Mouse (Mus musculus) Muller cell, postnatal 12 days (primary cell): ENCODE data around the gene Tfb2m.

Experiments used
- DNase-seq: peaks from one replicate; pipeline ENCODE4 v3.0.0-alpha.2; 2015; ENCODE audit errors: inconsistent ontology term

Gene Tfb2m

DNA sequence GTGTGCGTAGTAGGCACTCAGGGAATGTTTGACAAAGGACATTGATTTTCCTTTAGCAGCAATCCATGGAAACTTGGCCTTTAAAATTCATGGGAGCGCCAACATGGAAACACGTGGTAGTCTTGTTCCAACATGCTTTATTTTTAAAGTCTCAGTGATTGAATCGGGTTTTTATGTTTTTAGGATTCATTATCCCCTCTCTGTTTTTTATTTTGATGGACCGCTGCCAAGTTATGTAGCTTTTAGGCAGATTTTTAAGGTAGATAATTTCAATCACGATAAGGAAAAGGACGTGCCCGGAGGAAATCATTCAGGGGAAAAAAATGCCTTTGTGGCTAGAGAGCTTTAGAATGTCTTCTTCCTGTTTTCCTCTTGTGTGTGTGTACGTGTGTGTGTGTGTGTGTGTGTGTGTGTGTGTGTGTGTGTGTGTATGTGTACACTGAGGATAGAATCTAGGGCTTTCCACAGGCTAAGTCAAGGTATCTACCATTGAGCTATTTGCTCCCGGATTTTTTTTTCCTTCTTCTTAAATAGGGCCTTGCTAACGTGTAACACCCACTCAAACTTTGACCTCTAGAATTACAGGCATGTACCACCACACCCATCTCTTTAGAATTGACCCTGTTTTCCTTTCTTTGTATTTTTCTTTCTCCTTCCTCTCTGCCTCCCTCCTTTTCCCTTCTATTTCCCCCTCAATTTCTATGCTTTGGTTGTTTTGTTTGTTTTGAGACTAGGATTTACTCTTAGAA is 13.6 kb upstream of the Tfb2m start:
- no peak for DNase-seq

DNA sequence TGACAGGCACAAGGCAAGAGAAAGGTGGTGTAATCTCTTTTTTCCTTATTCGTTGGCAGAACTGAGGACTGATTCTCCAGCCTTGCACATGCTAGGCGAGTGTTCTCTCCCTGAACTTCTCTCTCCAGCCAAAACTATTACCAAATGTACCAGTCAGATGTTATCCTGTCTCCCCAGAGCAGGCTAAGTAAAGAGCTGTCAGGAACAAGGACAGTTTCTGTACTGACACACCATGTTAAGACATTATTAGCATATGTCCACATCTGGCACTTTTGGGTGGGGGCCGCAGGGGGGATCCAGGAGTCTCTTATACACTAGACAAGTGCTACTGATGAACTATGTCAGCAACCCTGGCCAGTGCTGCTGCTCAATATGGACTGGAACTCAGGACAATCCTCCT is 10.9 kb upstream of the Tfb2m start:
- DNase-seq: no peak

DNA sequence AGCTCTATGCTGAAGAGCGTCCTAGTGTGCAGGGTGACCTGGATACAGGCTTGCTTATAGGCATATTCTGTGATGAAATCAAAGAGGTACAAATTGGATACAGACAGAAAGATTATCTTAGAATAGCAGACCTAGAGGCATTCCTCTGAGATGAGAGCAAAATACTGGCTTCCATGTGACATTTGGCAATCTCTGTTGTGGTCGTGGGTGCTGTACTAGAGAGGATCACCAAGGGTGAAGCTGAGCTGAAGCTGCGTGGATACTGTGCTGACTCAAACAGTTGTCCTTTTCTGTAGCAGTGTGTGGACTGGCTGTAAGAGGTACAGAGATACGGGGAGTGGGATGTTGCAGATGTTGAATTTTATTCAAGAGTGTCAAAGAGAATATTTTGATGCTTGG is 7.9 kb upstream of the Tfb2m start:
- DNase-seq: peak; percentile 15

GRCm38 (mm10) chr1:179553197-179553948 is 7.3 kb upstream of the Tfb2m start:
- peak; percentile 10 for DNase-seq

DNA sequence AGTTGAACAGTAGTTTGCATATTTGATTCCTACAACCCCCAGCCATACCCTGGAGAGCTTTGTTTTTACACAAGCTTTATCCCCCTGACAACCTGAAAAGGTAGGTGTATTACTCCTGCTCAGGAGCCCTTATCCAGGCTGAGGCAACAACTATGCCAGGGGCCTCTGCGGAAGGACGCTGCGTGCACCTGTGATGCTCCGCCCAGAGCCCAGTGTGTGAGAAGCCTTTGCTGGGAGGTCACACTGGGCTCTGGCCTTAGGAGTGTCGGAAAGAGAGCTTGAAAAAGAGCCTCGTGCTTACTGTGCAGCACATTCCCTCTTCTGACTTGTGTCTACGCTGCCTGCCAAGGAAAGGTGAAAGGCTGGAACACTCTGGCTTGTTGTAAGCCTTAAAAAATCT is 6.7 kb upstream of the Tfb2m start:
- DNase-seq: no peak

- DNase-seq: no peak
Observed at GRCm38 (mm10) chr1:179551921-179552320, 5.9 kb upstream of the Tfb2m start.

GRCm38 (mm10) chr1:179551336-179551735 is 5.3 kb upstream of the Tfb2m start:
- no peak for DNase-seq

DNA sequence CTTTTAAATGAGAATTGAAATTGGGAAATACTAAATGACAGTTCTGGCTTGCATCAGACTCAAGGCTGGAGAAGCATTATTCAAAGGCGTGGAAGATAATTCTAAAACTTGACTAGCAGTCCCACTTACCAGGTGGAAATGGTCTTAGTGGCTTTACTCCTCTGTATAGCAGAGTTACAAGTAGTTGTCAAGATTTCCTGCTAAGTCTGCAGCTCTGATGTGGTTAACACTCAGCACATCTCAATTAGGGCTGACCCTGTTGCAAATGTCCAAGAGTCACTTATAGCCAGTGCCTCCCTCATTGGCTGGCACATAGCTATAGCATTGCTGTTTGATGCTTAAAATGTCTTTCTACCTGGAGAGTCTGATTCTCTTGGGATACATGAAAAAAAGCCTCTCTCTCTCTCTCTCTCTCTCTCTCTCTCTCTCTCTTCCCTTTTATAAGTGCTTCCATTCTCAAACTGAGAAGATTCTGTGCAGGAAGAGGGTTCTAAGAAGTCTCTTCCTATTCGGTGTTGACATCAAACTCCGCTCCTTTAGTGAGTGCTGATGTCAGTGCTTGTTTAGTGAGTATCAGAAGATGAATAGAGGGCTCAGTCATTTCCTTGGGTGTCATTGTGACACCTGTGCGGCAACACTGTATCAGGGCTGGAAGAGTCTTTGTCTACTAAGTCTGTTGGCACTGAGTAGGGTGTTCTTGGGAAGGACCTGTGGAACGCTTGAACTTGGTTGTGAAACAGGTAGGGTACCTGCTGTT is 3.1 kb upstream of the Tfb2m start:
- DNase-seq: no peak

DNA sequence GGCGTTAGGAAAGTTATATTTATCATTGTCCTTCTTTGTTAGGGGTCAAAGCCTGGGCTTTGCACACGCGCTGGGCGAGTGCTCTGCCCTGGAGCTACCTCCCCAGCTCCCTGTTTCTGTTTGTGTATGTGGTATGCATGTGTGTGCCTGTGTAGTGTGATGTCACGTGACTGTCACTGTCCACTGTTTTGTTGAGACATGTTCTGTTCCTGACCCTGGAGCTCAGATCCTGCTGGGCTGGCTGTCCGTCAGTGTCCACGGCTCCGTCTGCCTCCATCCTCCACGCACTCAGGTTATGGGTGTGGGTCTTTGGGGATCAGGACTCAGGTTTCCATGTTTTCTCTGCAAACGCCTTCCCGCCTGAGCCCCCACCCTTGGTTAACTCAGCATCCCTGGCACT is 2.2 kb upstream of the Tfb2m start:
- DNase-seq: no peak

DNA sequence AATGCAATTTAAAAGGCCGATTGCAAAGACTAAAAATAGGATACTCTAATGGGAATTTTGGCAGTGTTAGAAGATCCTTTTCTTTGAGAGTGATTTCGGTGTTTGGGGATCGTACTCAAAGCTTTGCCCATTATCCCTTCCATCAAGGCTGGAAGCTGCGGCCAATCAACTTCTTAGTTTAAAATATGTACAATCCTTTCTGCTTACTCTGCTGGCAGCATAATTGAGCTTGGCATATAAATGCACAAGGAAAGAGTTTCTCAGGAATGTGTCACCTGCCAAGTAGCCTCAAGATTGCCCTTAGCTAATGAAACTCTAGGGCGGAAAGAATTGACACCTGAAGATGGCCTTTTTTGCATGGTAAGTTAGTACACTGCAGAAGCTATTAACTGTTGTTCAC is 1.1 kb upstream of the Tfb2m start:
- DNase-seq: peak; percentile 43

DNA sequence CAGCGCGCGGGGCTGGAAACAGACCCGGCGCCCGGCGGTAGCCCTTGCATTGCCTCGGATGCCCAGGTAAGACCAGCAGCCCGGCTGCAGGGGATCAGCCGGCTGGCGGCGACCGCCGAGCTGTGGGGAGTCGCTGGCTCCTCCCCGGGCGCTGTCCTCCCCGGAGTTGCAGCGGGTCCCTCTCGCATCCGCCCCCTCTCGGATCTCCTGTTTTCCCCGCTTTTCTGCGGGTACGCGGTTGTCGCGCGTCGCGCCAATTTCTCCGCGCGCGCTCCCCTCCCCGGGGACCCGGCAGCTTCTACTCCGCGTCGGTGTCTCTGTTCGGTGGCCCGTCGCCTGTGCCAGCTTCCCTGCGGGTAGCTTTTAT is 467 bp upstream of the Tfb2m start:
- no peak for DNase-seq

GRCm38 (mm10) chr1:179541502-179541901 is 4.6 kb downstream of the Tfb2m start:
- no peak for DNase-seq

DNA sequence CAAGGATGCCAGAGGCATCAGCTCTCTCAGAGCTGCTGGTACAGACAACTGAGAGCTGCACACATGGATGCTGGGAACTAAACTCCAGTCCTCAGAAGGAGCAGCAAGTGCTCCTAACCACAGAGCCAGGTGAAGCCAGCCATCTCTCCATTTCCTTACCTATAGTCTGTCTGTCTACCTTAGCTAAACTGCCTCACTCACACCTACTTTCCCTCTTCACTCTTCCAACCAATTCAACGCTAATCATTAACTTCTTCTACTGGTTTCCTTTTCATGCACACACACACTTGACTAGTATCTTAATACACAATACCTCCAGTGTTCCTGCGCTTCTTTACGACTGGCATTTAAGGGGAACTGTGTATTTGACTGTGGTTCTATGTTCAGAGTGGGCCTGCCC is 6.2 kb downstream of the Tfb2m start:
- no peak for DNase-seq

DNA sequence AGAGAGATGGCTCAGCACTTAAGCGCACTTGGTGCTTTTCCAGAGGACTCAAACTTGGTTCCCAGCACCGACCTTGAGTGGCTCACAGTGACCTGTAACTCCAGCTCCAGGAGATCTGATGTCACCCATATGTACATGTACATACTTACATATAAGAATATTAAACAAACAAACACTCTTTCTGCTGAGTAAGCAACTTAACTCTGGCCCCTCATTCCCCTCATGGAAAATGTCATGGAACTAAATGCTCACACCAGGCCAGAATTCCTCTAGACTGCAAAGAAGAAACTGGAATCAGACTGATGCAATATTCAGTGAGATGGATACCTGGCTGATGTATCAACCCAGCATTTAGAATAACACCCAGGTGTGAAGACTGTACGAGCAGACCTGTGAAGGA is 7.0 kb downstream of the Tfb2m start:
- no peak for DNase-seq

DNA sequence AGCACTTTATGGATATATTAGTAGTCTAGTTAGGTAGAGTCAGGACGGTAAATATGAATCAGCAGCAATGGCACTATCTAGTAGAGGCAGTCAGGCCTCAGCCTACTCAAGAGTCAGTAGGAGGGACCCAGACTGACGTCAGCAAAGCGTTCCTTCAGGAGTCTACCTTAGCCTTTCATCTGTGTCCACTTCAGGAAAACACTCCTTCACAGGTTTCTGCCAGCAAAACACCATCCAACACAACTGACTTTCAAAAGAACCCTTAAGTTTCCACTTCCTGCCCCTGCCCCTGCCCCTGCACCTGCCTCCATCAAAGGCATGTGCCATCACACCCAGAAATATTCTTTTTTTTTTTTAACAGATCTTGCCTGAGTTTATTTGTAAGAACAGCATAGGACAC is 26.2 kb downstream of the Tfb2m start:
- no peak for DNase-seq

DNA sequence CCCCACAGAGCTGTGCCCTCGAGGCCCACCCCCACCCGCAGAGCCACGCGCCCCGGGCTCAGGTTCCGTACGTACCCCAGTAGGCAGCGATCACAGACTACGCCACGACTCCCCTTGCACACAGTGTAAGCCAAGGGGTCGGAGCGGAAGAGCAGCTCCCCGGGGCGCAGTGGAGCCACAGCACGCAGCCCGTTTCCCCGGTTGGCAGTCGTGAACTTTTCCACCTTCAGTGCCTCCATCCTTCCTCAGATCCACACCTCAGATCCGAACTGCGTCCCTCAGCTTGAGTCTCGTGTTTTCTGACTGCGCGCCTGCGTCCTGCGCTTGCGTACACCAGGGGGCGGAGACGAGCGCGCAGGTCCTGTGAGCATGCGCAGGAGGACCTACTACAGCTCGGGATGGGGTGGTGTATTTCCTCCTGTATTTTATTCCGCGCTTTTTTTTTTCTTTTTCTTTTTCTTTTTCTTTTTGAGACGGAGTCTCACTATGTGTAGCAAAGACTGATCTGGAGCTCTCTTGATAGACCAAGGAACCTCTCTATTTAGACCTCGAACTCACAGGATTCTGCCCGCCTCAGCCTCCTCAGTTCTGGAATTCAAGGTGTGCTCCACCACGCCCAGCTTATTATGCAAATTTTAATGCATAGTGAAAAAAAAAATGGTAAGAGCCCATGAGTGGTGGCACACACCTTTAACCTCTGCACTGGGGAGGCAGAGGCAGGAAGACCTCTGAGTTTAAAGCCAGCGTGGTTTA is 28.2 kb downstream of the Tfb2m start, which contains the start of gene Smyd3:
Smyd3 (minus strand) TSS at position 329 of the 753 bp plus-strand sequence.
- peak; percentile 79 for DNase-seq

DNA sequence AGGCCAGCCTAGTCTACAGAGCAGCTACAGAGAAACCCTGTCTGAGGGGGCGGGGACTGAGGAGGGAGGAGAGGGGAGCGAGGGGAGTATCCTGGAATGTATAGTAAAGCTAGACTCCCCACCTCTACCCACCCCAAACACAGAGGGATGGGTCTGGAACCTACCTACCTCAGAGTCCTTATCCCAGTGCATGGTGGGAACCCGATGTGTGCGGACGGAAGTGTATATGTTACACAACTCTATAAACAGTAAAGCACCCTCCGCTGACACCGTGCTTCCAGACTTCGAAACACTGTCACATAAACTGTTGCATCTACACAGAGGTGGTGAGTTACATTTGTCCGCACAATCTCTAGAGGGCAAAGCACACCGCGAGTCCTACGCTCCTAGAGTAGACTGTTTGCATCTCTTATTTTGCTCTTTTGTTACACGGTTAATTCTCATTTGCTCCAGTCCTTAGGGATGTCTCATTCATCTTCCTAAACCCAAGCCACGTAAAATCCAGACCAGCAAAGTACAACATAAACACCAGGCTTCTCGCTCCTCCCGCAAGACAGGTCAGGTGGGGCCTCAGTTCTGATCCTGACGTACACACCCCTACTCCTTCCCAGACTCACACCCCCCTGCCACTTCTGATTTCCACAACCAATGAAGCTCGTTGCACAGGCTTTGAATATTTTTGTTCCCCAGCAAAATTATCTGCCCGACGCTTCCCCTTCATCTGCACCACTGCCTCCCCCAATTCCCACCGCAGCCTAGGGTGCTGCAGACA is 28.9 kb downstream of the Tfb2m start:
- DNase-seq: peak; percentile 44

- no peak for DNase-seq
Observed at GRCm38 (mm10) chr1:179511895-179512294, 34.2 kb downstream of the Tfb2m start.

GRCm38 (mm10) chr1:179510546-179511340 is 35.3 kb downstream of the Tfb2m start:
- no peak for DNase-seq
